Mouse (Mus musculus): ENCODE data around the gene Alg14.

Alg14 gene

DNA sequence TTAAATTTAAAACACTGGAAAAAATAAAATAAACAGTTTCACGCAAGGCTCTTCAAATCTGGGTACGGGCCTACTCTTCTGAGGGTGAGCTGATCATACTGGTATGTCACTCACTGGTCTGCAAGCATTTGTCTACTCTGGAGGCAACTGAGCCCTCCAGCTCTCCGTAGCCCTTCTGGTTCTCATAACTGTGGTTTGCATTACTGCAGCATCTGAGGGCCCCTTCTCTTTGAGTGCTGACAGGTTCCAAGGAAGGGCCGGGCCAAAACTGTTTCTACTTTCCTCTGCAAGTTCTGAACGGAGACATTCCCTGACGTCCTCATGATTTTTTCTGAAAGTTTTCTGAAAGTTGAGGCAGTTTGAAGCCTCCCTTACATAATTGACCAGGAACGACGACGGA is 115.8 kb downstream of the Alg14 start:
- in situ Hi-C loops (cut with MboI): no loop called here

DNA sequence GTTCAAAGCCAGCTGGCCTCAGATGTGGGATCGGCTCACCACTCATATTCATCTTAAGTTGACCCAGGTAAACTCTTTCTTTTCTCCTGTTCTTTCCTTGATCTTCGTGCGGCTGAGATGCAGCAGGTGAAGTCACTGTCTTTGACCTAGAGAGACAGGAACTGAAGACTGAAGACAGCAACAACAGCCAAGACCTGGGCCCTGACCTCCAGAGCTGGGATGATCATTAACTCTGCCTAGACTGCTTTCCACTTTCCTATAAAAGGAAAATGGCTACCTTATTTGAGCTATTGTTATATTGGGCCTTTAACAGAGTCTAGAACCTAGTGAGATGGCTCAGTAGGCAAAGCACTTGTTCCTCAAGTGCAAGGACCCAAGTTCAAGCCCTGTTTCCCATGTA is 116.8 kb downstream of the Alg14 start:
- in situ Hi-C loops (cut with MboI): no loop called here

DNA sequence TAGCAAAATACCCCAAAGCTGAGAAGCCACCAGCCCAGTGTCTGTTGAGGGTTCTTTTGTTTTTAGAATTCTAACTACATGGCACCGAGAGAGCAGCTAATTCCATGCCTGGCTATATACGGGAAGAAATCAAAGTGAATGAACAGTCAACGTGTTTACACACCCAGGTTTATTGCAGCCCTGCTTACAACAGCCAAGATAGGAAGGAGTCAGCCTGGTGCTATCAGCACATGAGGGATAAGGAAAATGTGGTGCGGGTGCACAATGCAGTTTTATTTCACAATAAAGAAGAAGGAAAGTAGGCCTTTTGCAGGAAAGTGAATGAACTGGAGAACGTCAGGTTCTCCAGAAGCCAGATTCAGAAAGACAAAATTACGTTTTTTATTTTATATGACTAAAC is 119.9 kb downstream of the Alg14 start:
- in situ Hi-C loops (cut with MboI): no loop called here
